ENCODE assay signal across 8 mouse cellular contexts in genomic region chr17:32991965-32992698, GRCm38 (mm10). TPM values are rescaled to one million over a fixed set of nuclear protein-coding genes. Genes with fewer than 3 reads are reported as not detected.
DNase-seq lines count a peak whose midpoint lies in the region; ATAC-seq lines count a peak whose summit lies in the region.

No protein-coding gene starts in this region.

- peak overlapping the region; percentile 81 for H3K4me2 ChIP-seq in embryonic facial prominence, embryonic 12.5 days (replicated peaks)
- H3K4me2 ChIP-seq in intestine, embryonic 14.5 days (ENCODE audit: low read length), result peak overlapping the region; percentile 77
- peak overlapping the region; percentile 72 for H3K4me2 ChIP-seq in lung, embryonic 15.5 days
- peak overlapping the region; percentile 86 for H3K4me2 ChIP-seq in stomach, embryonic 16.5 days (ENCODE audit: low read depth, low read length)

- no peak overlapping the region for H3K9ac ChIP-seq in embryonic facial prominence, embryonic 12.5 days
- H3K9ac ChIP-seq in intestine, embryonic 14.5 days (ENCODE audit: low read length), result no peak overlapping the region
- peak overlapping the region; percentile 55; the same call in 1 of the 2 replicates for H3K9ac ChIP-seq in lung, embryonic 15.5 days
- H3K9ac ChIP-seq in stomach, embryonic 16.5 days (ENCODE audit: low read length), result peak overlapping the region; percentile 83

- no peaks in the 10 kb centered on the region for H3K9me3 ChIP-seq in embryonic facial prominence, embryonic 12.5 days
- H3K9me3 ChIP-seq in intestine, embryonic 14.5 days (ENCODE audit: control insufficient read depth, low read length), result no peaks in the 10 kb centered on the region
- H3K9me3 ChIP-seq in lung, embryonic 15.5 days, result no peaks in the 10 kb centered on the region
- no peaks in the 10 kb centered on the region for H3K9me3 ChIP-seq in stomach, embryonic 16.5 days (replicated peaks; ENCODE audit: control insufficient read depth, low read length)

- 67% methylated on average over 12 of the region's 12 CpGs for WGBS in embryonic facial prominence, embryonic 12.5 days
- WGBS in intestine, embryonic 14.5 days, result 71% methylated on average over 12 of the region's 12 CpGs
- WGBS in lung, embryonic 15.5 days, result 62% methylated on average over 12 of the region's 12 CpGs
- WGBS in stomach, embryonic 16.5 days, result 60% methylated on average over 12 of the region's 12 CpGs

- H3K4me1 ChIP-seq in embryonic facial prominence, embryonic 12.5 days, result peaks cover 6% of the 10 kb centered on the region
- H3K4me1 ChIP-seq in intestine, embryonic 14.5 days (replicated peaks; ENCODE audit: control insufficient read depth, insufficient read depth, low read length), result peaks cover 12% of the 10 kb centered on the region; the same call in 1 of the 2 replicates
- peaks cover 16% of the 10 kb centered on the region for H3K4me1 ChIP-seq in lung, embryonic 15.5 days
- peaks cover 6% of the 10 kb centered on the region for H3K4me1 ChIP-seq in stomach, embryonic 16.5 days (ENCODE audit: control insufficient read depth, insufficient read depth, low read length)

- peak overlapping the region; percentile 64 for H3K4me3 ChIP-seq in embryonic facial prominence, embryonic 12.5 days
- H3K4me3 ChIP-seq in intestine, embryonic 14.5 days (ENCODE audit: low read depth, low read length), result peak overlapping the region; percentile 75
- H3K4me3 ChIP-seq in lung, embryonic 15.5 days, result peak overlapping the region; percentile 71
- H3K4me3 ChIP-seq in stomach, embryonic 16.5 days (replicated peaks; ENCODE audit: low read length), result peak overlapping the region; percentile 76

- no peak for ATAC-seq in cerebellum, adult (ENCODE audit: insufficient number of reproducible peaks, low FRiP score, low TSS enrichment)
- no peak for ATAC-seq in embryonic facial prominence, embryonic 12.5 days (ENCODE audit: insufficient number of reproducible peaks, insufficient read depth, low FRiP score, low TSS enrichment)
- ATAC-seq in intestine, embryonic 14.5 days (replicated peaks; ENCODE audit: low FRiP score, low TSS enrichment, low read depth), result no peak
- no peak for ATAC-seq in lung, embryonic 15.5 days (ENCODE audit: borderline replicate concordance, extremely low read depth, low FRiP score, low TSS enrichment)
- no peak for ATAC-seq in stomach, embryonic 16.5 days (ENCODE audit: insufficient read depth, low FRiP score)

- peak; percentile 6 to 15 for DNase-seq in cerebellum, adult 18-20 months
- DNase-seq in A20 (ENCODE audit: low read depth, low spot score), result peak; percentile 69
- no peak for DNase-seq in intestine, embryonic 14.5 days (ENCODE audit: low spot score)
- no peak for DNase-seq in yolk sac, embryonic 10.5 days (ENCODE audit: low spot score)

- H3K36me3 ChIP-seq in embryonic facial prominence, embryonic 12.5 days, result peaks cover 13% of the 10 kb centered on the region
- peaks cover 12% of the 10 kb centered on the region for H3K36me3 ChIP-seq in intestine, embryonic 14.5 days (ENCODE audit: control insufficient read depth, insufficient read depth, low read length)
- peaks cover 12% of the 10 kb centered on the region for H3K36me3 ChIP-seq in lung, embryonic 15.5 days
- peaks cover 6% of the 10 kb centered on the region for H3K36me3 ChIP-seq in stomach, embryonic 16.5 days (ENCODE audit: control insufficient read depth, insufficient read depth, low read length)

- H3K27me3 ChIP-seq in embryonic facial prominence, embryonic 12.5 days, result no peaks in the 10 kb centered on the region
- H3K27me3 ChIP-seq in intestine, embryonic 14.5 days (replicated peaks; ENCODE audit: control insufficient read depth, insufficient read depth, low read length), result no peaks in the 10 kb centered on the region
- no peaks in the 10 kb centered on the region for H3K27me3 ChIP-seq in lung, embryonic 15.5 days
- no peaks in the 10 kb centered on the region for H3K27me3 ChIP-seq in stomach, embryonic 16.5 days (ENCODE audit: control insufficient read depth, insufficient read depth, low read length)

- H3K27ac ChIP-seq in embryonic facial prominence, embryonic 12.5 days, result no peak overlapping the region
- H3K27ac ChIP-seq in intestine, embryonic 14.5 days (ENCODE audit: low read depth), result peak overlapping the region; percentile 55; the same call in 1 of the 2 replicates
- H3K27ac ChIP-seq in lung, embryonic 15.5 days, result 0 out of 2 replicates have a peak overlapping the region, but pooled peaks have one; percentile 45
- H3K27ac ChIP-seq in stomach, embryonic 16.5 days (ENCODE audit: low read length), result no peak overlapping the region

RNA-seq across cellular contexts. Expression of gene Zfp952, which starts 0.8 kb away (rescaled TPM):
- 15.9 and 16.1 TPM in 2 replicates for polyA plus RNA-seq in embryonic facial prominence, embryonic 12.5 days (2016; fragmentation: Nextera tagmentation; extraction: Ambion mirVana)
- 8.5 and 12.9 TPM in 2 replicates for polyA plus RNA-seq in intestine, embryonic 14.5 days (2014; fragmentation: Nextera tagmentation; extraction: Ambion mirVana)
- polyA plus RNA-seq in lung, embryonic 15.5 days (2015; fragmentation: Nextera tagmentation; extraction: Ambion mirVana), result 11.4 and 11.8 TPM in 2 replicates
- polyA plus RNA-seq in stomach, embryonic 16.5 days (2015; fragmentation: Nextera tagmentation; extraction: Ambion mirVana), result 11.1 and 11.8 TPM in 2 replicates

RNA-seq across cellular contexts. Expression of gene Zfp472, which starts 26.5 kb away (rescaled TPM):
- 12.2 and 12.6 TPM in 2 replicates for polyA plus RNA-seq in embryonic facial prominence, embryonic 12.5 days (2016; fragmentation: Nextera tagmentation; extraction: Ambion mirVana)
- 13.1 and 14.9 TPM in 2 replicates for polyA plus RNA-seq in intestine, embryonic 14.5 days (2014; fragmentation: Nextera tagmentation; extraction: Ambion mirVana)
- polyA plus RNA-seq in lung, embryonic 15.5 days (2015; fragmentation: Nextera tagmentation; extraction: Ambion mirVana), result 10.8 and 12.6 TPM in 2 replicates
- polyA plus RNA-seq in stomach, embryonic 16.5 days (2015; fragmentation: Nextera tagmentation; extraction: Ambion mirVana), result 10.6 and 11.7 TPM in 2 replicates

RNA-seq across cellular contexts. Expression of gene Zfp763, which starts 41.1 kb away (rescaled TPM):
- 22.3 and 23.3 TPM in 2 replicates for polyA plus RNA-seq in embryonic facial prominence, embryonic 12.5 days (2016; fragmentation: Nextera tagmentation; extraction: Ambion mirVana)
- polyA plus RNA-seq in intestine, embryonic 14.5 days (2014; fragmentation: Nextera tagmentation; extraction: Ambion mirVana), result 12.6 and 16.1 TPM in 2 replicates
- 13.5 and 13.9 TPM in 2 replicates for polyA plus RNA-seq in lung, embryonic 15.5 days (2015; fragmentation: Nextera tagmentation; extraction: Ambion mirVana)
- 10.5 and 10.9 TPM in 2 replicates for polyA plus RNA-seq in stomach, embryonic 16.5 days (2015; fragmentation: Nextera tagmentation; extraction: Ambion mirVana)

RNA-seq across cellular contexts. Expression of gene Cyp4f13, which starts 44.9 kb away (rescaled TPM):
- 8.0 and 8.8 TPM in 2 replicates for polyA plus RNA-seq in embryonic facial prominence, embryonic 12.5 days (2016; fragmentation: Nextera tagmentation; extraction: Ambion mirVana)
- polyA plus RNA-seq in intestine, embryonic 14.5 days (2014; fragmentation: Nextera tagmentation; extraction: Ambion mirVana), result 17.8 and 19.9 TPM in 2 replicates
- polyA plus RNA-seq in lung, embryonic 15.5 days (2015; fragmentation: Nextera tagmentation; extraction: Ambion mirVana), result 10.7 and 11.4 TPM in 2 replicates
- polyA plus RNA-seq in stomach, embryonic 16.5 days (2015; fragmentation: Nextera tagmentation; extraction: Ambion mirVana), result 18.3 and 20.4 TPM in 2 replicates

Comparison
In these comparisons a context has a peak if more than half of its experiments do, and no peak if none do; other contexts are left out.
1. DNase-seq: peak in cerebellum, adult 18-20 months (2 of 2) and A20 (single experiment); none in intestine, embryonic 14.5 days (single experiment) and yolk sac, embryonic 10.5 days (single experiment).
2. H3K27ac ChIP-seq: peak in intestine, embryonic 14.5 days (single experiment) and lung, embryonic 15.5 days (single experiment); none in embryonic facial prominence, embryonic 12.5 days (single experiment) and stomach, embryonic 16.5 days (single experiment).
3. H3K9ac ChIP-seq: peak in lung, embryonic 15.5 days (single experiment) and stomach, embryonic 16.5 days (single experiment); none in embryonic facial prominence, embryonic 12.5 days (single experiment) and intestine, embryonic 14.5 days (single experiment).
4. Peak in every context shown above with its lines, with median percentiles within 50 percentile points of each other: H3K4me2 ChIP-seq and H3K4me3 ChIP-seq.